Mouse (Mus musculus) heart, embryonic 14.5 days (tissue): Measurements from ENCODE around the gene Prr19. TPM values are rescaled to one million over a fixed set of nuclear protein-coding genes. Genes with fewer than 3 reads are reported as not detected.

Source experiments
- ATAC-seq: fragments of 200-750 bp; cut with Nextera tagmentation; 2 replicates; pipeline ENCODE4 v1.8.0; 2017; ENCODE audit warnings: low read depth, moderate TSS enrichment; ENCODE audit not compliant: insufficient number of reproducible peaks, insufficient read depth, low FRiP score
- H3K27ac ChIP-seq, 2 experiments: fragments of 200-500 bp in 1 of 2; fragments of 300-500 bp in 1 of 2; sonication (generic) in 1 of 2; replicated peaks in 1 of 2; 2 replicates each; pipeline ENCODE4 v1.5.1; 2012 to 2014; ENCODE audit warnings: low read depth in 2 of 2, low read length in 2 of 2, control low read depth in 1 of 2, mild to moderate bottlenecking in 1 of 2, mixed read lengths in 1 of 2; ENCODE audit not compliant: control insufficient read depth in 1 of 2, insufficient read depth in 1 of 2
- H3K27me3 ChIP-seq: fragments of 300-500 bp; sonication (generic); 2 replicates; pipeline ENCODE4 v1.6.1; 2014; ENCODE audit warnings: mild to moderate bottlenecking, low read length, control low read depth; ENCODE audit not compliant: control insufficient read depth, insufficient read depth
- H3K36me3 ChIP-seq: fragments of 300-500 bp; sonication (generic); 2 replicates; pipeline ENCODE4 v1.6.1; 2014; ENCODE audit warnings: mild to moderate bottlenecking, control low read depth, low read length, mixed read lengths; ENCODE audit not compliant: control insufficient read depth, insufficient read depth
- H3K4me1 ChIP-seq, 2 experiments: fragments of 200-500 bp in 1 of 2; fragments of 300-500 bp in 1 of 2; sonication (generic) in 1 of 2; 2 replicates each; pipeline ENCODE4 v1.6.1; 2012 to 2014; ENCODE audit warnings: low read length in 2 of 2, control low read depth in 1 of 2, mixed read lengths in 1 of 2; ENCODE audit not compliant: control insufficient read depth in 2 of 2, insufficient read depth in 2 of 2
- H3K4me2 ChIP-seq: fragments of 300-500 bp; sonication (generic); 2 replicates; pipeline ENCODE4 v1.6.1; 2014; ENCODE audit warnings: mild to moderate bottlenecking, low read length
- H3K4me3 ChIP-seq, 2 experiments: fragments of 200-500 bp in 1 of 2; fragments of 300-500 bp in 1 of 2; sonication (generic) in 1 of 2; 2 replicates each; pipeline ENCODE4 v1.5.1; 2012 to 2014; ENCODE audit warnings: low read length in 2 of 2, mild to moderate bottlenecking in 2 of 2, control low read depth in 1 of 2, low read depth in 1 of 2, moderate library complexity in 1 of 2; ENCODE audit not compliant: control insufficient read depth in 1 of 2, insufficient read depth in 1 of 2
- H3K9ac ChIP-seq: fragments of 300-500 bp; sonication (generic); 2 replicates; pipeline ENCODE4 v1.6.1; 2014; ENCODE audit warnings: mild to moderate bottlenecking, low read length
- H3K9me3 ChIP-seq: fragments of 300-500 bp; sonication (generic); 2 replicates; pipeline ENCODE4 v1.6.1; 2016; ENCODE audit warnings: low read length, control low read depth; ENCODE audit not compliant: control insufficient read depth
- WGBS: fragments of 180-500 bp; shearing (Covaris S2); extraction: QIAGEN DNeasy Blood & Tissue Kit; methylation state at CpG from one replicate; pipeline ENCODE4 v1.1.7; 2014; 5-methylcytosine and 5-hydroxymethylcytosine counted together
- polyA plus RNA-seq: library from polyadenylated mRNA; unstranded; fragments of >200 nt; fragmentation: Nextera tagmentation; extraction: Ambion mirVana; gene quantifications from 2 replicates; pipeline ENCODE4 v1.2.1, GENCODE M21; 2014

Gene Prr19
- polyA plus RNA-seq, 1 experiment from 2014 or later = not detected

DNA sequence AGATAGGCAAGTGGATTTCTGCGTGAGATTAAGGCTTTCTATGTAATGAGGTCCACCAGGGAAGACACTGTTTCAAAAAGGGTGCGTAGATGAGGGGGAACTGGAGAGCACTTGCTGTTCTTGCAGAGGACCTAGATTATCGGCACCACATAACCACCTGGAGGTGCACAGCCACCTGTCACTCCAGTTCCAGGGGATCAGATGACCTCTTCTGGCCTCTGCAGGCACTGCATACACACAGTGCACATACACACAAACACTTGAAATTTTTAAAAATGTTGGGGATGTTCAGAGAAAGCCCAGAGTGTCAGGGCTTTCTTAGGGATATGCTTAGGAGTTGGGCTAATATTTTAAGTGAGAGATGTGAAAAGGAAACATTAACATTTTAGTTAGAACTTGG lies 11.3 kb upstream of the Prr19 start:
- Histone ChIP-seq H3K9ac (no peak overlapping the region), H3K9me3 (no peaks in the 10 kb centered on the region), H3K36me3 (peaks cover 99% of the 10 kb centered on the region), H3K4me1 (peaks cover 8 to 14% of the 10 kb centered on the region in 2 experiments; a peak in 3 of 4 replicates), H3K27me3 (no peaks in the 10 kb centered on the region), H3K4me3 (no peak overlapping the region), H3K4me2 (no peak overlapping the region), H3K27ac (no peak overlapping the region)
- no peak for ATAC-seq
- WGBS = 97% methylated on average over 3 of the region's 3 CpGs

DNA sequence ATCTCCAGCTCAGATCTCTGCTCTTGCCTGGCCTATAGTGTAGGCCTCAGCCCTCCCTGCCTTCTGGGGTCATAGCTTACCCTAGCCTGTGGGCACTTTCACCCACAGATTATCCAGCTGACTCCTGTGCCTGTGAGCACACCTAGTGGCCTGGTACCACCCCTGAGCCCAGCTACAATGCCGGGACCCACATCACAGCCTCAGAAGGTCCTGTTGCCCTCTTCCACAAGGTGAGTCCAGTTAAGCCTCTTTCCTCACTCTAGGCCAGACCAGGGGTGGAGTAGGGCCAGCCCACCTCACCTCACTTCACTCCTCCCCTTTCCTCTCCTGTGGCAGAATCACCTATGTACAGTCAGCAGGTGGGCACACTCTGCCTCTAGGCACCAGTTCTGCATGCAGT lies 10.7 kb upstream of the Prr19 start:
- ATAC-seq = no peak
- 96% methylated on average over 1 of the region's 1 CpGs for WGBS
- no peaks in the 10 kb centered on the region for H3K27me3 ChIP-seq
- H3K4me3 ChIP-seq = no peak overlapping the region
- peaks cover 8 to 13% of the 10 kb centered on the region in 2 experiments; a peak in 3 of 4 replicates for H3K4me1 ChIP-seq
- H3K9ac ChIP-seq = no peak overlapping the region
- no peak overlapping the region for H3K27ac ChIP-seq
- H3K4me2 ChIP-seq = no peak overlapping the region
- H3K36me3 ChIP-seq = peaks cover 99% of the 10 kb centered on the region
- H3K9me3 ChIP-seq = no peaks in the 10 kb centered on the region

DNA sequence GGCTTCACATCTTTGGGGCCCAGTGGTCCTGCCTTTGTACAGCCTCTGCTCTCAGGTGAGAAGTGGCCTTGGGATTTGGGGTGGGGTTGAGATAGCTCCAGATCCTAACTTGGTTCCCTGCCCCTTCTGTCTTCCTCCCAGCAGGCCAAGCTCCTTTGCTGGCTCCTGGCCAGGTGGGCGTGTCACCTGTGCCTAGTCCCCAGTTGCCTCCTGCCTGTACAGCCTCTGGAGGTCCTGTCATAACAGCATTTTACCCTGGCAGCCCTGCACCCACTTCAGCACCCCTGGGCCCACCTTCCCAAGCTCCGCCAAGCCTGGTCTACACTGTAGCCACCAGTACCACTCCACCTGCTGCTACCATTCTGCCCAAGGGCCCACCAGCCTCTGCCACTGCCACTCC lies 10.3 kb upstream of the Prr19 start:
- H3K4me3 ChIP-seq = no peak overlapping the region
- ATAC-seq = peak; percentile 24; the same call in 1 of the 2 replicates
- H3K36me3 ChIP-seq = peaks cover 99% of the 10 kb centered on the region
- 77% methylated on average over 2 of the region's 2 CpGs for WGBS
- H3K27me3 ChIP-seq = no peaks in the 10 kb centered on the region
- no peaks in the 10 kb centered on the region for H3K9me3 ChIP-seq
- H3K4me2 ChIP-seq = no peak overlapping the region
- no peak overlapping the region for H3K27ac ChIP-seq
- H3K4me1 ChIP-seq = peaks cover 8 to 13% of the 10 kb centered on the region in 2 experiments; a peak in 3 of 4 replicates
- H3K9ac ChIP-seq = no peak overlapping the region

DNA sequence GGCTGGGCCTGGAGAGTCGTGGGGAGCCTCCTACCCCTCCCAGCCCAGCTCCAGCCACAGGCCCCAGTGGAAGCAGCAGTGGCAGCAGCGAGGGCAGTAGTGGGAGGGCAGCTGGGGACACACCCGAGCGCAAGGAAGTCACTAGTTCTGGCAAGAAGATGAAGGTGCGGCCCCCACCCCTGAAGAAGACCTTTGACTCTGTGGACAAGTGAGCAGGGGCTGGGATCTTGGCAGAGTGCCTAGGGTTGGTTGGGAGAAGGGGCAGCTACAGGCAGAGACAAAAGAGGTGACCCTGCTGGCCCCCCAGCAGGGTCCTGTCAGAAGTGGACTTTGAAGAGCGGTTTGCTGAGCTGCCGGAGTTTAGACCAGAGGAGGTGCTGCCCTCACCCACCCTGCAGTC lies 9.1 kb upstream of the Prr19 start:
- Histone ChIP-seq H3K27ac (no peak overlapping the region), H3K4me1 (peaks cover 10 to 24% of the 10 kb centered on the region in 2 experiments; a peak in 3 of 4 replicates), H3K9ac (no peak overlapping the region), H3K27me3 (no peaks in the 10 kb centered on the region), H3K9me3 (no peaks in the 10 kb centered on the region), H3K36me3 (peaks cover 90% of the 10 kb centered on the region), H3K4me3 (no peak overlapping the region), H3K4me2 (no peak overlapping the region)
- ATAC-seq = no peak
- 67% methylated on average over 7 of the region's 7 CpGs for WGBS

DNA sequence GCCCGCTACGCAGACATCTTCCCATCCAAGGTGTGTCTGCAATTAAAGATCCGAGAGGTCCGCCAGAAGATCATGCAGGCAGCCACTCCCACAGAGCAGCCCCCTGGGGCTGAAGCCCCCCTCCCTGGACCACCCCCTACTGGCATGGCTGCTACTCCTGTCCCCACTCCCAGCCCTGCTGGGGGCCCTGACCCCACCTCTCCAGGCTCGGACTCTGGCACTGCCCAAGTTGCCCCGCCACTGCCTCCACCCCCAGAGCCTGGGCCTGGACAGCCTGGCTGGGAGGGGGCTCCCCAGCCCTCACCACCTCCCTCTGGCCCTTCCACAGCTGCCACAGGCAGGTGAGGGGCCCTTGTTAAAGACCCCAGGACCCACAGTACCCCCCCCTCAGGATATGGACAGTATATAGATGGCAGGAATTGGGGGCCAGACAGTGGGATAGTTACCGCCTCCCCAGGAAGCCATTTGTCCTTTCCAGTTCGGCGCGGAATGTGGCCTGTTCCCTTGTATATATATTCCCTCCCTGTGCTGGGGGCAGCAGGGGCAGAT lies 7.9 kb upstream of the Prr19 start:
- Histone ChIP-seq H3K9me3 (no peaks in the 10 kb centered on the region), H3K9ac (no peak overlapping the region), H3K4me1 (peaks cover 10 to 27% of the 10 kb centered on the region in 2 experiments; a peak in 3 of 4 replicates), H3K4me3 (no peak overlapping the region), H3K36me3 (peaks cover 78% of the 10 kb centered on the region), H3K27me3 (no peaks in the 10 kb centered on the region), H3K27ac (0 out of 4 replicates have a peak overlapping the region, but pooled peaks of 1 of the 2 experiments have one; percentile 30), H3K4me2 (no peak overlapping the region)
- no peak for ATAC-seq
- WGBS = 65% methylated on average over 10 of the region's 10 CpGs

DNA sequence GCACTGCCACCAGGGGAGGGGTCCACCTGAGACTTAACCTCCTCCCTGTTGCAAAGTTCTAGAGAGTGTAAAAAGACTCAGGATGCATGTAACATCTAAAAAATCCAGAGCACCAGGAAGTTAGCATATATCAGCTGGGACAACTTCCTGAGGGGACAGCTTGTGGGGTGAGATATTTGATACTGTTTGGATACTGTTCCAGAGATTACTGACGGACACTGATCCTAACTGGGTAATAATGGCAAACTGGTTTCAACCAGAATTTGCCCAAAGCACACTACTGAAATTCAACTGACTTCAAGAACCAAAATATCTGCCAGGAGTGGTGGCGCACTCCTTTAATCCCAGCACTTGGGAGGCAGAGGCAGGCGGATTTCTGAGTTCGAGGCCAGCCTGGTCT lies 6.7 kb upstream of the Prr19 start:
- ATAC-seq = no peak
- Histone ChIP-seq H3K27me3 (no peaks in the 10 kb centered on the region), H3K4me2 (no peak overlapping the region), H3K9ac (no peak overlapping the region), H3K9me3 (no peaks in the 10 kb centered on the region), H3K4me1 (peaks cover 10 to 31% of the 10 kb centered on the region in 2 experiments; a peak in 3 of 4 replicates), H3K36me3 (peaks cover 66% of the 10 kb centered on the region), H3K4me3 (no peak overlapping the region), H3K27ac (0 out of 4 replicates have a peak overlapping the region, but pooled peaks of 1 of the 2 experiments have one; percentile 7)
- WGBS = 80% methylated on average over 4 of the region's 4 CpGs

DNA sequence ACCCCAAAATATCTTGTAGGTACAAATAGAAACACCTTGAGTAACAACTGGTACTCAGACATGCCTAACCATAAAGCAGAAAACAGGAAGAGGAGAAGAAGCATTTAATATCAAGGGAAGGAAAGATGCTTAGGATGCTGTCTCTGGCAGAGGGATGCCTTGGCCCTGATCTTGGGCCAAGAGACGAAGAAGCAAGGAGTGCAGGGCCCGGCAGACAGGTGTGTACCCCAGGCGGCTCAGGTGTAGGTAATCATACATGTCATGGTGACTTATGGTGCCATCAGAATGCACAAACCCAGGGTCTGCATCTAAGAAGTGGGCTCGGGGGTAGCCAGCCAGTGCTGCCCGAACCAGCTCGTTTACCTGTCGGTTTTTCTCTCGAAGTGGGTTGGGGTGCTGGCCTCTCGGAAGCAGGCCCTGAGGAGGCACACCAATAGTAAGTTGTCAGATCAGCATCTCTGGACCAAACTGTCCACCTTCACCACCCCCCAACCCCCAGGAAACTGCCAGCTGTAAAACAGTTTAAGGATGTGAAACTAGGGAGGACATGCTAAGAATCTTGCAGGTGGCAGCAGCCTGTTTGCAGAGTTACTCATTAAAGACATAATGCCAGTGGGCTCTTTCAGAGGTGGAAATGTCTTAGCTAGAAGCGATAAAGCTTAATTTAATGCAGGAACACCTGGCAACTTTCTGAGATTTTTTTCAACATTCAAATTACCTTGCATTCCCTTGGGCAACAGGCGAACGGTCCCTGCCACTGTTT lies 6.1 kb upstream of the Prr19 start:
- WGBS = 89% methylated on average over 12 of the region's 12 CpGs
- Histone ChIP-seq H3K36me3 (peaks cover 60% of the 10 kb centered on the region), H3K9ac (no peak overlapping the region), H3K27ac (no peak overlapping the region), H3K4me1 (peaks cover 10 to 31% of the 10 kb centered on the region in 2 experiments; a peak in 3 of 4 replicates), H3K9me3 (no peaks in the 10 kb centered on the region), H3K4me3 (no peak overlapping the region), H3K4me2 (no peak overlapping the region), H3K27me3 (no peaks in the 10 kb centered on the region)
- no peak for ATAC-seq
